Mouse (Mus musculus): Measurements from ENCODE around the gene Scn9a.

DNA sequence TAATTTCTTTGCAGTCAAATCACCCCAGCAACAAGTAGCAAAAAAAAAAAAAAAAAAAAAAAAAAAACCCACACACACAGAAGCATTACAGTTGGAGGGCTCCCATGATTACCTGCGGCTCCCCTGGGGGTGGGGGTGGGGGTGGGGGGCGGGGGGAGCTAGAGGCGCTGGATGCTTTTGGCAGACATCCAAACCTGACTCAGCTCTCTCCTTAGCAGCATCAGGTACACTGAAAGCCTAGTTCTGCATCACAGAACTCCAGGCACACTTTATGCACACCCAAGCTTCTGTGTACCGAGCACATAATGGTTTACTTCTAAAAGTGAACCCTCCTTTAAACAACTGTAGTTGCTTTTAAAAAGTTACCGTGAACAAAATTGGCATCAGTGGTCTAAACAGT lies 2.0 kb downstream of the Scn9a start:
- TF ChIP-seq HCFC1 (IDR thresholded peaks at IDR 0.05; ENCODE audit: borderline replicate concordance, insufficient read depth, low read length), result no peak
- TF ChIP-seq CHD2 (IDR thresholded peaks at IDR 0.05; ENCODE audit: low read depth, low read length), result no peak
- TF ChIP-seq MAFK (IDR thresholded peaks at IDR 0.05; ENCODE audit: insufficient read depth, low read depth, low read length), result no peak
- TF ChIP-seq ZC3H11A (IDR thresholded peaks at IDR 0.05; ENCODE audit: borderline replicate concordance, low read depth, low read length), result no peak

Measured in ES-E14 (cell line).